Mouse (Mus musculus): ENCODE data around the gene Pold4. TPM values are rescaled to one million over a fixed set of nuclear protein-coding genes. Genes with fewer than 3 reads are reported as not detected.

Gene Pold4
- total and polyA plus RNA-seq, 3 experiments = 36.8 to 76.4 (median 53.4) TPM

DNA sequence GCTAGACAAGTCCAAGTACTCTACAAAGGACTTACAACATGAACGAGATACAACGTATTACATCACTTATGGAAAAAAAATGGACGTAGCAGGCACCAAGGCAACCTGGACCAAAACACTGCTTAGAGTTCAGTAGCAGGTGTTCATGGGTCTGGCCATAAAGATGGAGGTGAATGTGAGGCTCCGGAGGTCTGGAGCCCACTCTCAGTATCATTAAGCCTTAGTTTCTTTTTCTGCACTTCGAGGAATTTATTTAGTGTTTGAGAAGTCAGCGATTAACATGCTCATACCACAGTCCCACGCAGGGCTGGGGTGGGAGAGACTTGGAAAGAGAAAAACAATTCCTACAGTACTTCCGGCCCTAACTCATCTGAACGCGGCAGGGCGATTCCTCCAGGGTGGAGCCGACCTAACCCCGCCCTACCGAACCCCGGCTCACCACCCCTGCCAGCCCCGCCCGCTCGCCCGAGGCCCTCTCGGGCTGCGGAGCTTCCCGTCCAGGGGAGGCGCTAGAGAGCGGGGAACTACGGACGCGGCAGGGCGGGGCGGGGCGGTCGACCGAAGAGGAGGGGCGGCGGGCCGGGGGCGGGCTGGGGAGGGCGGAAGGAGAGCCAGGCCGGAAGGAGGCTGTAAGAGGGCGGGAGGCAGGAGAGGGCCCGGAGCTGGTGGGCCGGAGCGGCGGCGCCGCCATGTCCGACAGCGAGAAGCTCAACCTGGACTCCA, 40.0 kb upstream of the Pold4 start, which contains the start of gene Ppp1ca:
Ppp1ca (plus strand) TSS at position 538 of the 723 bp plus-strand sequence.
- no peak for TF ChIP-seq RCOR1 (conservative IDR thresholded peaks at IDR 0.05; ENCODE audit: low read depth, low read length)
- TF ChIP-seq MEF2A (IDR thresholded peaks at IDR 0.05; ENCODE audit: borderline replicate concordance, low read depth, low read length) = peak; percentile 47
- TF ChIP-seq NRF1 (IDR thresholded peaks at IDR 0.05; ENCODE audit: low read depth, low read length) = 0 out of 2 replicates have a peak, but pooled peaks have one; percentile 24
- peak; percentile 56; the same call in 1 of the 2 replicates for TF ChIP-seq ZMIZ1 (IDR thresholded peaks at IDR 0.05; ENCODE audit: low read depth, low read length)
- TF ChIP-seq MAZ (IDR thresholded peaks at IDR 0.05; ENCODE audit: low read depth, low read length) = peak; percentile 98
- TF ChIP-seq ZKSCAN1 (IDR thresholded peaks at IDR 0.05; ENCODE audit: borderline replicate concordance, low read depth, low read length) = no peak
- peak; percentile 72; the same call in 1 of the 2 replicates for TF ChIP-seq SIN3A (IDR thresholded peaks at IDR 0.05; ENCODE audit: low read length)
- TF ChIP-seq POLR2AphosphoS2 (IDR thresholded peaks at IDR 0.05; ENCODE audit: low read depth, low read length) = peak; percentile 46
- 0 out of 2 replicates have a peak, but pooled peaks have one; percentile 39 for TF ChIP-seq MYC (IDR thresholded peaks at IDR 0.05; ENCODE audit: low read depth, low read length)
- TF ChIP-seq ETS1 (conservative IDR thresholded peaks at IDR 0.05; ENCODE audit: low read depth, low read length) = no peak
- peak; percentile 11; the same call in 1 of the 2 replicates for TF ChIP-seq BHLHE40 (IDR thresholded peaks at IDR 0.05; ENCODE audit: low read depth, low read length)
- peak; percentile 70 for TF ChIP-seq TBP (conservative IDR thresholded peaks at IDR 0.05; ENCODE audit: low read depth, low read length)
- peak; percentile 82 for TF ChIP-seq NELFE (IDR thresholded peaks at IDR 0.05; ENCODE audit: low read depth, low read length)
- TF ChIP-seq JUN (IDR thresholded peaks at IDR 0.05; ENCODE audit: insufficient read depth, low read depth, low read length) = no peak
- TF ChIP-seq RAD21 (IDR thresholded peaks at IDR 0.05; ENCODE audit: low read depth, low read length) = peak; percentile 22
- TF ChIP-seq E2F4 (IDR thresholded peaks at IDR 0.05; ENCODE audit: insufficient replicate concordance, low read depth, low read length) = no peak
- TF ChIP-seq CHD2 (IDR thresholded peaks at IDR 0.05; ENCODE audit: low read length) = no peak
- TF ChIP-seq PAX5 (IDR thresholded peaks at IDR 0.05; ENCODE audit: low read length) = no peak
- no peak for TF ChIP-seq JUND (conservative IDR thresholded peaks at IDR 0.05; ENCODE audit: low read depth, low read length)
- peak; percentile 87 for TF ChIP-seq POLR2A (IDR thresholded peaks at IDR 0.05; ENCODE audit: low read depth, low read length)
- TF ChIP-seq IRF4 (IDR thresholded peaks at IDR 0.05; ENCODE audit: low read depth, low read length) = 0 out of 2 replicates have a peak, but pooled peaks have one; percentile 7
- TF ChIP-seq KAT2A (IDR thresholded peaks at IDR 0.05; ENCODE audit: insufficient replicate concordance, low read length) = 0 out of 2 replicates have a peak, but pooled peaks have one; percentile 18
- peak; percentile 73 for TF ChIP-seq ZNF384 (IDR thresholded peaks at IDR 0.05; ENCODE audit: low read depth, low read length)
- TF ChIP-seq USF2 (conservative IDR thresholded peaks at IDR 0.05; ENCODE audit: low read depth, low read length) = no peak
- no peak for TF ChIP-seq MAFK (IDR thresholded peaks at IDR 0.05; ENCODE audit: insufficient replicate concordance, low read length)
- peak; percentile 21; the same call in 1 of the 2 replicates for TF ChIP-seq SMC3 (IDR thresholded peaks at IDR 0.05; ENCODE audit: low read depth, low read length)
- no peak; the same call in 1 of the 2 replicates for TF ChIP-seq UBTF (IDR thresholded peaks at IDR 0.05; ENCODE audit: low read depth, low read length)
- no peak for TF ChIP-seq GABPA (IDR thresholded peaks at IDR 0.05; ENCODE audit: insufficient replicate concordance, low read depth, low read length)
- peak; percentile 13; the same call in 1 of the 2 replicates for TF ChIP-seq HCFC1 (IDR thresholded peaks at IDR 0.05; ENCODE audit: low read depth, low read length)
- TF ChIP-seq MXI1 (IDR thresholded peaks at IDR 0.05; ENCODE audit: low read depth, low read length) = no peak; the same call in 1 of the 2 replicates
- TF ChIP-seq CTCF (conservative IDR thresholded peaks at IDR 0.05 in 1 of 2, IDR thresholded peaks at IDR 0.05 in 1 of 2; ENCODE audit: low read depth in 2 of 2, low read length in 2 of 2) = peak in 1 of 2 experiments; percentile 73; a peak in 2 of 4 replicates
- TF ChIP-seq MAX (IDR thresholded peaks at IDR 0.05; ENCODE audit: low read length) = peak; percentile 32
- 0 out of 2 replicates have a peak, but pooled peaks have one; percentile 34 for TF ChIP-seq TCF12 (IDR thresholded peaks at IDR 0.05; ENCODE audit: low read depth, low read length)
- TF ChIP-seq ELF1 (IDR thresholded peaks at IDR 0.05; ENCODE audit: low read depth, low read length) = peak; percentile 80; the same call in 1 of the 2 replicates
- no peak for TF ChIP-seq CHD1 (IDR thresholded peaks at IDR 0.05; ENCODE audit: low read depth, low read length)
- peak; percentile 52; the same call in 1 of the 2 replicates for TF ChIP-seq EP300 (IDR thresholded peaks at IDR 0.05; ENCODE audit: low read length)
- TF ChIP-seq ZC3H11A (IDR thresholded peaks at IDR 0.05; ENCODE audit: low read depth, low read length) = no peak
- no peak for TF ChIP-seq USF1 (IDR thresholded peaks at IDR 0.05; ENCODE audit: low read depth, low read length)
- peak within 1 kb of the TSS; percentile 82 for H3K27ac ChIP-seq (ENCODE audit: insufficient read depth, low read depth)
- H3K27me3 ChIP-seq (replicated peaks) = no peaks in the 10 kb centered on the region
- H3K36me3 ChIP-seq (replicated peaks in 1 of 2; ENCODE audit: control insufficient read depth in 1 of 2, insufficient read depth in 1 of 2, low read length in 1 of 2) = peaks cover 46 to 63% of the 10 kb centered on the region in 2 experiments
- in situ Hi-C loops (cut with MboI; ENCODE audit: low pct_ligation_motif_present, low pct_unique_long_range_greater_than_20kb, low sequenced_read_pairs) (no loop called here), dilution Hi-C loops (cut with MboI; ENCODE audit: extremely low pct_ligation_motif_present, extremely low pct_unique_long_range_greater_than_20kb, low sequenced_read_pairs) (no loop called here)
- H3K4me3 ChIP-seq (replicated peaks in 1 of 3; ENCODE audit: low read depth in 2 of 3, low read length in 2 of 3, poor library complexity in 1 of 3) = peak within 1 kb of the TSS; percentile 86 to 89 (median 87)
- peak within 1 kb of the TSS; percentile 70 for H3K4me2 ChIP-seq (ENCODE audit: insufficient read depth, low read depth, poor library complexity, severe bottlenecking)
- DNase-seq (ENCODE audit: extremely low read depth) = peak; percentile 94
- peaks cover 46% of the 10 kb centered on the region for H3K79me2 ChIP-seq (replicated peaks; ENCODE audit: control insufficient read depth, extremely low read depth, insufficient read depth, poor library complexity, severe bottlenecking)
- H3K9ac ChIP-seq (ENCODE audit: insufficient read depth, low read depth) = peak within 1 kb of the TSS; percentile 74
- H3K4me1 ChIP-seq (ENCODE audit: control insufficient read depth in 1 of 2, insufficient read depth in 2 of 2) = peaks cover 21 to 65% of the 10 kb centered on the region in 2 experiments
- no peaks in the 10 kb centered on the region for H3K9me3 ChIP-seq (replicated peaks; ENCODE audit: low read length)

Measured in CH12.LX (cell line).